Mouse (Mus musculus): ENCODE measurements around the gene P2rx7.
"Not testable (repeated sequence)": the region's sequence is repeated elsewhere in the genome, so short reads cannot be mapped to it uniquely, and the experiment has no call there.

- not testable (repeated sequence) for TF ChIP-seq CTCF, POLR2A (IDR thresholded peaks at IDR 0.05; ENCODE audit: extremely low read depth, insufficient read depth, low read length)
Observed at GRCm38 (mm10) chr5:122647952-122648374, 4.3 kb downstream of the P2rx7 start.

All from cortical plate, adult 2 months (tissue).